Mouse (Mus musculus) neural tube, embryonic 12.5 days (tissue): Measurements from ENCODE around the gene Cars2. TPM values are rescaled to one million over a fixed set of nuclear protein-coding genes. Genes with fewer than 3 reads are reported as not detected.
"Not testable (repeated sequence)": the region's sequence is repeated elsewhere in the genome, so short reads cannot be mapped to it uniquely, and the experiment has no call there.

Experiments
- ATAC-seq: fragments of 200-750 bp; cut with Nextera tagmentation; 2 replicates; pipeline ENCODE4 v1.8.0; 2017; ENCODE audit warnings: low read depth, mild to moderate bottlenecking, moderate TSS enrichment, moderate library complexity; ENCODE audit not compliant: low FRiP score
- H3K27ac ChIP-seq: fragments of 300-500 bp; sonication (generic); 2 replicates; pipeline ENCODE4 v1.5.1; 2016
- H3K27me3 ChIP-seq: fragments of 300-500 bp; sonication (generic); replicated peaks from 2 replicates; pipeline ENCODE4 v1.6.1; 2016; ENCODE audit warnings: mild to moderate bottlenecking
- H3K36me3 ChIP-seq: fragments of 300-500 bp; sonication (generic); 2 replicates; pipeline ENCODE4 v1.6.1; 2016; ENCODE audit warnings: mild to moderate bottlenecking
- H3K4me1 ChIP-seq: fragments of 300-500 bp; sonication (generic); 2 replicates; pipeline ENCODE4 v1.6.1; 2016
- H3K4me2 ChIP-seq: fragments of 300-500 bp; sonication (generic); replicated peaks from 2 replicates; pipeline ENCODE4 v1.6.1; 2016; ENCODE audit warnings: mild to moderate bottlenecking
- H3K4me3 ChIP-seq: fragments of 300-500 bp; sonication (generic); 2 replicates; pipeline ENCODE4 v1.5.1; 2016
- H3K9ac ChIP-seq: fragments of 300-500 bp; sonication (generic); 2 replicates; pipeline ENCODE4 v1.6.1; 2016; ENCODE audit warnings: mild to moderate bottlenecking
- H3K9me3 ChIP-seq: fragments of 300-500 bp; sonication (generic); 2 replicates; pipeline ENCODE4 v1.6.1; 2016; ENCODE audit warnings: mild to moderate bottlenecking
- WGBS: fragments of 180-500 bp; shearing (Covaris S2); methylation state at CpG from one replicate; pipeline ENCODE4 v1.1.7; 2016; 5-methylcytosine and 5-hydroxymethylcytosine counted together
- polyA plus RNA-seq: library from polyadenylated mRNA; unstranded; fragments of >200 nt; fragmentation: Nextera tagmentation; extraction: Ambion mirVana; gene quantifications from 2 replicates; pipeline ENCODE4 v1.2.1, GENCODE M21; 2016

The Cars2 gene
- polyA plus RNA-seq, 1 experiment from 2014 or later: 22.7 TPM

GRCm38 (mm10) chr8:11554799-11555719 lies 4.5 kb upstream of the Cars2 start, which contains the start of gene Ing1:
Ing1 (plus strand) TSS chr8:11555571.
- peaks cover 18% of the 10 kb centered on the region for H3K4me1 ChIP-seq
- peak within 1 kb of the TSS; percentile 97 for H3K9ac ChIP-seq
- H3K36me3 ChIP-seq: no peaks in the 10 kb centered on the region
- H3K27me3 ChIP-seq: no peaks in the 10 kb centered on the region
- peak within 1 kb of the TSS; percentile 99 for H3K27ac ChIP-seq
- peak; percentile 88 for ATAC-seq
- H3K9me3 ChIP-seq: no peaks in the 10 kb centered on the region
- H3K4me2 ChIP-seq: peak within 1 kb of the TSS; percentile 75
- WGBS: 1% methylated on average over 52 of the region's 52 CpGs
- H3K4me3 ChIP-seq: peak within 1 kb of the TSS; percentile 95

- ATAC-seq: no peak
Observed at GRCm38 (mm10) chr8:11552390-11552789, 1.8 kb upstream of the Cars2 start.

GRCm38 (mm10) chr8:11551497-11551896 lies 914 bp upstream of the Cars2 start:
- H3K9ac ChIP-seq, H3K27me3 ChIP-seq, H3K36me3 ChIP-seq, H3K9me3 ChIP-seq, ATAC-seq, H3K4me3 ChIP-seq, H3K4me2 ChIP-seq, H3K27ac ChIP-seq: not testable (repeated sequence)
- 0 out of 2 replicates have a peak, but pooled peaks cover 11% of the 10 kb centered on the region for H3K4me1 ChIP-seq
- 83% methylated on average over 4 of the region's 4 CpGs for WGBS

More at GRCm38 (mm10) chr8:11552390-11552789, 1.8 kb upstream of the Cars2 start:
- Histone ChIP-seq H3K36me3 (no peaks in the 10 kb centered on the region), H3K4me2 (no peak overlapping the region), H3K4me3 (no peak overlapping the region), H3K4me1 (0 out of 2 replicates have a peak, but pooled peaks cover 11% of the 10 kb centered on the region), H3K27ac (no peak overlapping the region), H3K9ac (no peak overlapping the region), H3K27me3 (no peaks in the 10 kb centered on the region), H3K9me3 (no peaks in the 10 kb centered on the region)
- WGBS: 88% methylated on average over 10 of the region's 10 CpGs

- H3K9me3 ChIP-seq: no peaks in the 10 kb centered on the region
- peaks cover 7% of the 10 kb centered on the region; the same call in 1 of the 2 replicates for H3K36me3 ChIP-seq
- no peak overlapping the region for H3K9ac ChIP-seq
- no peak for ATAC-seq
- H3K4me1 ChIP-seq: 0 out of 2 replicates have a peak, but pooled peaks cover 11% of the 10 kb centered on the region
- peak overlapping the region; percentile 76 for H3K4me2 ChIP-seq
- no peaks in the 10 kb centered on the region for H3K27me3 ChIP-seq
- 27% methylated on average over 7 of the region's 7 CpGs for WGBS
- no peak overlapping the region for H3K4me3 ChIP-seq
- H3K27ac ChIP-seq: no peak overlapping the region
Observed at GRCm38 (mm10) chr8:11549706-11550105, 877 bp downstream of the Cars2 start.

- Histone ChIP-seq H3K4me2 (no peak overlapping the region), H3K4me3 (no peak overlapping the region), H3K27me3 (no peaks in the 10 kb centered on the region), H3K27ac (no peak overlapping the region), H3K9me3 (no peaks in the 10 kb centered on the region), H3K36me3 (peaks cover 17% of the 10 kb centered on the region), H3K4me1 (0 out of 2 replicates have a peak, but pooled peaks cover 9% of the 10 kb centered on the region), H3K9ac (no peak overlapping the region)
- ATAC-seq: no peak
- WGBS: 68% methylated on average over 6 of the region's 6 CpGs
Observed at GRCm38 (mm10) chr8:11547063-11547462, 3.5 kb downstream of the Cars2 start.

- Histone ChIP-seq H3K4me3 (no peak overlapping the region), H3K9ac (no peak overlapping the region), H3K36me3 (peaks cover 36% of the 10 kb centered on the region), H3K9me3 (no peaks in the 10 kb centered on the region), H3K4me2 (no peak overlapping the region), H3K27ac (no peak overlapping the region), H3K27me3 (no peaks in the 10 kb centered on the region), H3K4me1 (no peaks in the 10 kb centered on the region)
- WGBS: 52% methylated on average over 3 of the region's 3 CpGs
- ATAC-seq: no peak
Observed at GRCm38 (mm10) chr8:11544386-11544785, 6.2 kb downstream of the Cars2 start.

GRCm38 (mm10) chr8:11542866-11543265 lies 7.7 kb downstream of the Cars2 start:
- WGBS: 87% methylated on average over 4 of the region's 4 CpGs
- peaks cover 36% of the 10 kb centered on the region for H3K36me3 ChIP-seq
- H3K4me1 ChIP-seq: no peaks in the 10 kb centered on the region
- no peak overlapping the region for H3K4me3 ChIP-seq
- no peaks in the 10 kb centered on the region for H3K9me3 ChIP-seq
- no peaks in the 10 kb centered on the region for H3K27me3 ChIP-seq
- no peak for ATAC-seq
- H3K4me2 ChIP-seq: no peak overlapping the region
- H3K9ac ChIP-seq: no peak overlapping the region
- no peak overlapping the region for H3K27ac ChIP-seq

- no peak overlapping the region for H3K9ac ChIP-seq
- ATAC-seq: no peak
- H3K27ac ChIP-seq: no peak overlapping the region
- H3K36me3 ChIP-seq: peaks cover 37% of the 10 kb centered on the region
- H3K4me3 ChIP-seq: no peak overlapping the region
- no peaks in the 10 kb centered on the region for H3K4me1 ChIP-seq
- H3K27me3 ChIP-seq: no peaks in the 10 kb centered on the region
- H3K4me2 ChIP-seq: no peak overlapping the region
- WGBS: 97% methylated on average over 12 of the region's 12 CpGs
- H3K9me3 ChIP-seq: no peaks in the 10 kb centered on the region
Observed at GRCm38 (mm10) chr8:11542031-11542430, 8.6 kb downstream of the Cars2 start.

- no peak overlapping the region for H3K4me2 ChIP-seq
- no peak overlapping the region for H3K27ac ChIP-seq
- H3K27me3 ChIP-seq: no peaks in the 10 kb centered on the region
- 96% methylated on average over 8 of the region's 8 CpGs for WGBS
- H3K9ac ChIP-seq: no peak overlapping the region
- H3K4me1 ChIP-seq: no peaks in the 10 kb centered on the region
- no peak for ATAC-seq
- peaks cover 37% of the 10 kb centered on the region for H3K36me3 ChIP-seq
- H3K4me3 ChIP-seq: no peak overlapping the region
- H3K9me3 ChIP-seq: no peaks in the 10 kb centered on the region
Observed at GRCm38 (mm10) chr8:11540182-11540581, 10.4 kb downstream of the Cars2 start.

GRCm38 (mm10) chr8:11539049-11539448 lies 11.5 kb downstream of the Cars2 start:
- H3K9ac ChIP-seq: no peak overlapping the region
- no peak overlapping the region for H3K4me2 ChIP-seq
- no peak overlapping the region for H3K27ac ChIP-seq
- no peaks in the 10 kb centered on the region for H3K27me3 ChIP-seq
- H3K4me3 ChIP-seq: no peak overlapping the region
- no peak for ATAC-seq
- no peaks in the 10 kb centered on the region for H3K4me1 ChIP-seq
- WGBS: 92% methylated on average over 4 of the region's 4 CpGs
- no peaks in the 10 kb centered on the region for H3K9me3 ChIP-seq
- H3K36me3 ChIP-seq: peaks cover 44% of the 10 kb centered on the region

- no peak for ATAC-seq
- Histone ChIP-seq H3K9me3 (no peaks in the 10 kb centered on the region), H3K4me1 (no peaks in the 10 kb centered on the region), H3K9ac (no peak overlapping the region), H3K27me3 (no peaks in the 10 kb centered on the region), H3K36me3 (peaks cover 34% of the 10 kb centered on the region), H3K4me3 (no peak overlapping the region), H3K27ac (no peak overlapping the region), H3K4me2 (no peak overlapping the region)
- WGBS: 43% methylated on average over 9 of the region's 9 CpGs
Observed at GRCm38 (mm10) chr8:11534494-11534893, 16.1 kb downstream of the Cars2 start.

GRCm38 (mm10) chr8:11530849-11531248 lies 19.7 kb downstream of the Cars2 start:
- no peak overlapping the region for H3K4me3 ChIP-seq
- H3K27me3 ChIP-seq: no peaks in the 10 kb centered on the region
- peaks cover 34% of the 10 kb centered on the region for H3K36me3 ChIP-seq
- WGBS: 79% methylated on average over 4 of the region's 4 CpGs
- no peak for ATAC-seq
- H3K27ac ChIP-seq: no peak overlapping the region
- H3K9ac ChIP-seq: no peak overlapping the region
- H3K4me2 ChIP-seq: no peak overlapping the region
- H3K9me3 ChIP-seq: no peaks in the 10 kb centered on the region
- no peaks in the 10 kb centered on the region for H3K4me1 ChIP-seq
